In the genomic region with DNA sequence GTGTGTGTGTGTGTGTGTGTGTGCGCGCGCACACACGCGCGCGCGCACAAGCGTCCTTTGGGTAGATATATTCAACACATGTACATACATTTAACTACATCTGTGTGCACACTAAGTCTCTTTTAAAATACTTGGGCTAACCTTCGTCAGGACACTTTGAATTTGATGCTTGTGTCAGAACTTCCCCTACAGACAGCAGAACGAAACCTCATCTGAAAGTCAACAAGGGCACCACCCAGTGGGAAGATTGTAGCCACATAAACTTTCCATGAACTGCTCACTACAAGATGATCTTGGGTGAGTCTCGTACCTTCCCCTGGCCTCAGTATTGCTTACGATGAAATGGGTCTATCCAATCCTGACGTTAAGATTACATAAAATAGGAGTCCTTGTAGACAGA, we compare ENCODE assay signal across 10 mouse cellular contexts. TPM values are rescaled to one million over a fixed set of nuclear protein-coding genes. Genes with fewer than 3 reads are reported as not detected.
DNase-seq lines count a peak whose midpoint lies in the region; ATAC-seq and TF ChIP-seq lines count a peak whose summit lies in the region.
"Had no signal": no experiment of that assay in that cellular context is flagged by ENCODE, and none has a peak within 500 bp of the region (broad histone marks: within the 10 kb centered on the region; RNA-seq: fewer than 3 reads in every experiment).

No protein-coding gene starts in this region.

- H3K27ac ChIP-seq in cerebellum, adult 2 months (ENCODE audit: insufficient read depth, low read length), result no peak overlapping the region
- H3K27ac ChIP-seq in kidney, embryonic 16.5 days (ENCODE audit: low read length), result no peak overlapping the region
- no peak overlapping the region for H3K27ac ChIP-seq in hindbrain, embryonic 15.5 days (replicated peaks)

- TF ChIP-seq CTCF in cerebellum, adult 2 months (IDR thresholded peaks at IDR 0.05; ENCODE audit: borderline replicate concordance, insufficient read depth, low read depth, low read length), result no peak

- no peaks in the 10 kb centered on the region for H3K27me3 ChIP-seq in cerebellum, adult 2 months (ENCODE audit: control insufficient read depth, insufficient read depth, low read length)
- peaks cover 12% of the 10 kb centered on the region for H3K27me3 ChIP-seq in kidney, embryonic 16.5 days (ENCODE audit: insufficient read depth, low read length)
- peaks cover 49% of the 10 kb centered on the region for H3K27me3 ChIP-seq in hindbrain, embryonic 15.5 days

- no peaks in the 10 kb centered on the region for H3K36me3 ChIP-seq in kidney, embryonic 16.5 days (ENCODE audit: insufficient read depth, low read length)
- H3K36me3 ChIP-seq in hindbrain, embryonic 15.5 days, result no peaks in the 10 kb centered on the region

- H3K4me2 ChIP-seq in kidney, embryonic 16.5 days (replicated peaks; ENCODE audit: low read depth, low read length), result peak overlapping the region; percentile 98
- H3K4me2 ChIP-seq in hindbrain, embryonic 15.5 days, result peak overlapping the region; percentile 100; the same call in 1 of the 2 replicates

- no peak for DNase-seq in cerebellum, adult 2 months
- DNase-seq in cerebellum, postnatal 36 days, result no peak
- DNase-seq in kidney, postnatal 36 days, result no peak
- DNase-seq in 3T3-L1 (ENCODE audit: low read depth, low spot score), result peak; percentile 55
- DNase-seq: cerebellum, adult 11 months; retina, postnatal 1 day had no signal

- TF ChIP-seq POLR2A in cerebellum, adult 2 months (IDR thresholded peaks at IDR 0.05; ENCODE audit: borderline replicate concordance, insufficient read depth, low read length), result no peak

- no peak overlapping the region for H3K9ac ChIP-seq in kidney, embryonic 16.5 days (replicated peaks; ENCODE audit: low read length)
- no peak overlapping the region for H3K9ac ChIP-seq in hindbrain, embryonic 15.5 days

- peaks cover 28% of the 10 kb centered on the region for H3K4me1 ChIP-seq in cerebellum, adult 2 months (ENCODE audit: control insufficient read depth, insufficient read depth, low read length)
- peaks cover 45% of the 10 kb centered on the region for H3K4me1 ChIP-seq in kidney, embryonic 16.5 days (ENCODE audit: insufficient read depth, low read length)
- H3K4me1 ChIP-seq in hindbrain, embryonic 15.5 days (replicated peaks), result peaks cover 46% of the 10 kb centered on the region

- WGBS in cerebellum, adult 2 months, result 94% methylated on average over 14 of the region's 14 CpGs
- WGBS in kidney, embryonic 16.5 days, result 89% methylated on average over 14 of the region's 14 CpGs
- 92% methylated on average over 14 of the region's 14 CpGs for WGBS in hindbrain, embryonic 15.5 days

- no peaks in the 10 kb centered on the region for H3K9me3 ChIP-seq in kidney, embryonic 16.5 days (ENCODE audit: low read length)
- H3K9me3 ChIP-seq in hindbrain, embryonic 15.5 days, result no peaks in the 10 kb centered on the region

- ATAC-seq in kidney, embryonic 16.5 days (ENCODE audit: low FRiP score, low TSS enrichment), result no peak
- ATAC-seq in hindbrain, embryonic 15.5 days (ENCODE audit: low FRiP score, low read depth), result no peak
- no peak for ATAC-seq in CD4-positive, CD25-positive, alpha-beta regulatory T cell, adult 4 months
- ATAC-seq in megakaryocyte-erythroid progenitor cell, adult 5-6 weeks (replicated peaks; ENCODE audit: low FRiP score, low TSS enrichment, poor library complexity, severe bottlenecking), result no peak

- peak overlapping the region; percentile 31 for H3K4me3 ChIP-seq in cerebellum, adult 2 months (replicated peaks; ENCODE audit: insufficient read depth, low read depth, low read length)
- peak overlapping the region; percentile 64 for H3K4me3 ChIP-seq in kidney, embryonic 16.5 days (ENCODE audit: low read length)
- no peak overlapping the region for H3K4me3 ChIP-seq in hindbrain, embryonic 15.5 days

RNA-seq across cellular contexts. Expression of a gene that starts 3.0 kb away (rescaled TPM):
- 4.4 and 5.9 TPM in 2 replicates for polyA plus RNA-seq in cerebellum, adult 2 months (2012; rRNA removed)
- polyA plus RNA-seq in kidney, embryonic 16.5 days (2015; fragmentation: Nextera tagmentation; extraction: Ambion mirVana), result 24.2 and 25.3 TPM in 2 replicates
- 3.7 and 4.2 TPM in 2 replicates for polyA plus RNA-seq in hindbrain, embryonic 15.5 days (2015; fragmentation: Nextera tagmentation; extraction: Ambion mirVana)
- not detected for polyA plus RNA-seq in CD4-positive, CD25-positive, alpha-beta regulatory T cell, adult 4 months (2017; shearing (Covaris generic))
- not detected in 2 replicates for total RNA-seq in megakaryocyte-erythroid progenitor cell, adult 5-6 weeks (2014; fragmentation: Nextera tagmentation)
- 0.91 TPM in 1 of 2 replicates, not detected in the other for total RNA-seq in megakaryocyte-erythroid progenitor cell, adult 5-6 weeks (2017)
